Mouse (Mus musculus) midbrain, embryonic 16.5 days (tissue): ENCODE measurements around the gene Mta1. TPM values are rescaled to one million over a fixed set of nuclear protein-coding genes. Genes with fewer than 3 reads are reported as not detected.

Source experiments
- ATAC-seq: fragments of 200-750 bp; cut with Nextera tagmentation; 2 replicates; pipeline ENCODE4 v1.8.0; 2017; ENCODE audit warnings: moderate TSS enrichment
- H3K27ac ChIP-seq: fragments of 300-500 bp; sonication (generic); 2 replicates; pipeline ENCODE4 v1.5.1; 2014; ENCODE audit warnings: mild to moderate bottlenecking, low read length, mixed read lengths
- H3K27me3 ChIP-seq: fragments of 300-500 bp; sonication (generic); 2 replicates; pipeline ENCODE4 v1.6.1; 2014; ENCODE audit warnings: low read depth, low read length, mixed read lengths; ENCODE audit not compliant: control insufficient read depth, insufficient read depth
- H3K36me3 ChIP-seq: fragments of 300-500 bp; sonication (generic); 2 replicates; pipeline ENCODE4 v1.6.1; 2014; ENCODE audit warnings: mild to moderate bottlenecking, low read length, moderate library complexity, mixed read lengths; ENCODE audit not compliant: control insufficient read depth, insufficient read depth
- H3K4me1 ChIP-seq: fragments of 300-500 bp; sonication (generic); 2 replicates; pipeline ENCODE4 v1.6.1; 2014; ENCODE audit warnings: mild to moderate bottlenecking, low read length, mixed read lengths; ENCODE audit not compliant: control insufficient read depth, insufficient read depth
- H3K4me2 ChIP-seq: fragments of 300-500 bp; sonication (generic); 2 replicates; pipeline ENCODE4 v1.6.1; 2014; ENCODE audit warnings: mild to moderate bottlenecking, low read length, mixed read lengths
- H3K4me3 ChIP-seq: fragments of 300-500 bp; sonication (generic); 2 replicates; pipeline ENCODE4 v1.5.1; 2014; ENCODE audit warnings: low read depth, mild to moderate bottlenecking, low read length, moderate library complexity, mixed read lengths
- H3K9ac ChIP-seq: fragments of 300-500 bp; sonication (generic); 2 replicates; pipeline ENCODE4 v1.6.1; 2014; ENCODE audit warnings: low read depth, low read length, mixed read lengths
- H3K9me3 ChIP-seq: fragments of 300-500 bp; sonication (generic); replicated peaks from 2 replicates; pipeline ENCODE4 v1.6.1; 2014; ENCODE audit warnings: mild to moderate bottlenecking, low read length, mixed read lengths; ENCODE audit not compliant: control insufficient read depth, poor library complexity, severe bottlenecking
- WGBS: fragments of 180-500 bp; shearing (Covaris S2); extraction: QIAGEN DNeasy Blood & Tissue Kit; methylation state at CpG from one replicate; pipeline ENCODE4 v1.1.7; 2014; 5-methylcytosine and 5-hydroxymethylcytosine counted together
- polyA plus RNA-seq: library from polyadenylated mRNA; unstranded; fragments of >200 nt; fragmentation: Nextera tagmentation; extraction: Ambion mirVana; gene quantifications from 2 replicates; pipeline ENCODE4 v1.2.1, GENCODE M21; 2015

The Mta1 gene
- polyA plus RNA-seq, 1 experiment from 2014 or later: 14.4 TPM

DNA sequence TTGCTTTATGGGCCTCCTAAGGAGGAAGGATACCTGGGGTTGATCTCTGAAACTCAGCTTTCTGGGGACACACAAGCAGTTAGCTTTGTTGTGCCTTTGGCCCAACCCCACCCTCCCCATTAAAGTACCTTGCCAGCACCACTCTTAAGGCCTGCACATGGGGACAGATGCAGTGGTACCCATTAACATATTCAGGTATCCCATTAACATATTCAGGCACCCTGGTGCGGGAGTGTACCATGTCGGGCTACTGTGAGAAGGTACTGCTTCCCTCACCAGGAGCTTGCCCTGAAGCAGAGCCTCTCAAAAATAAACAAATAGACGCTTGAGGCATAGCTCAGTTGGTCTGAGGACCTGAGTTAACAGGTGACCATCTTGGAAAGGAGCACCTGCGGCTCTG is 10.1 kb upstream of the Mta1 start:
- WGBS: 53% methylated on average over 4 of the region's 4 CpGs

GRCm38 (mm10) chr12:113089107-113089506 is 9.0 kb upstream of the Mta1 start:
- WGBS: 89% methylated on average over 6 of the region's 6 CpGs
- H3K9ac ChIP-seq: no peak overlapping the region
- no peaks in the 10 kb centered on the region for H3K36me3 ChIP-seq
- H3K9me3 ChIP-seq: no peaks in the 10 kb centered on the region
- no peak overlapping the region for H3K4me2 ChIP-seq
- H3K27me3 ChIP-seq: no peaks in the 10 kb centered on the region
- no peak overlapping the region for H3K4me3 ChIP-seq
- ATAC-seq: no peak
- H3K4me1 ChIP-seq: no peaks in the 10 kb centered on the region
- no peak overlapping the region for H3K27ac ChIP-seq

More for the DNA sequence above, 10.1 kb upstream of the Mta1 start:
- Histone ChIP-seq H3K4me2 (no peak overlapping the region), H3K36me3 (no peaks in the 10 kb centered on the region), H3K4me3 (no peak overlapping the region), H3K27me3 (no peaks in the 10 kb centered on the region), H3K4me1 (no peaks in the 10 kb centered on the region), H3K9me3 (no peaks in the 10 kb centered on the region), H3K27ac (no peak overlapping the region), H3K9ac (no peak overlapping the region)
- ATAC-seq: no peak

- H3K27ac ChIP-seq: no peak overlapping the region
- ATAC-seq: no peak
- H3K9me3 ChIP-seq: no peaks in the 10 kb centered on the region
- no peak overlapping the region for H3K9ac ChIP-seq
- H3K36me3 ChIP-seq: no peaks in the 10 kb centered on the region
- no peak overlapping the region for H3K4me2 ChIP-seq
- H3K4me3 ChIP-seq: no peak overlapping the region
- 83% methylated on average over 17 of the region's 17 CpGs for WGBS
- no peaks in the 10 kb centered on the region for H3K27me3 ChIP-seq
- no peaks in the 10 kb centered on the region for H3K4me1 ChIP-seq
These were observed 8.0 kb upstream of the Mta1 start for GRCm38 (mm10) chr12:113090053-113090452.

GRCm38 (mm10) chr12:113097040-113097439 is 1.0 kb upstream of the Mta1 start:
- Histone ChIP-seq H3K4me1 (peaks cover 30% of the 10 kb centered on the region), H3K9me3 (no peaks in the 10 kb centered on the region), H3K36me3 (no peaks in the 10 kb centered on the region), H3K27ac (peak overlapping the region; percentile 74; the same call in 1 of the 2 replicates), H3K4me2 (peak overlapping the region; percentile 99), H3K9ac (peak overlapping the region; percentile 94), H3K4me3 (peak overlapping the region; percentile 100), H3K27me3 (no peaks in the 10 kb centered on the region)
- 86% methylated on average over 5 of the region's 5 CpGs for WGBS
- ATAC-seq: peak; percentile 7; the same call in 1 of the 2 replicates

DNA sequence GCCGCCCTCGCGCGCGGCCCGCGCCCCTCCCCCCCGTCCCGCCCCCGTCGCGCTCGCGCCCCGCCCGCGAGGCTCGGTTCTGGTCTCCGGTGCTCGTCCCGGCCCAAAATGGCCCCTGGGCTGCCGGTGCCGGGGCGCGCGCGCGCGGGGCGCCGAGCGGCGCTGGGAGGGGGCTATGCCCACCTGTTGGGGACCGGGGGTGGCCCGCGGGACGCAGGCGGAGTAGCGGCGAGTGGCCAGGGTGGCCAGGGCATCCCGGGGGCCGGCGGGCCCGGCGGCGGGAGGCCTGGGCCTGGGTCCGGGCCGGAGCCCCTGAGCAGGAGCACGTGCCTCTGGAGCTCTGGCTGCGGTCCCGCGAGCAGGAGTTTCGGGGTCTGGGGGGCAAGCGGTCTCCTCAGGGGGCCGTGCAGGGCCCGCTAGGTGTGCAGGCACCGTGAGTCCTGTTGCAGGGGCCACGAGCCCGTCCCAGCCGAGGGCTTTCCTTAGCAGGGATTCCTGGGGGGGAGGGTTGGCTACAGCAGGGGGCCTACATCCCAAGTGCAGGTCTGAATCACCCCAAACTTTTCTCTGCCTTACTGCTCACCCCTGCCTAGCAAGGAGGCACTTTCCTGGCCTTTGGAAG is 563 bp downstream of the Mta1 start:
- no peaks in the 10 kb centered on the region for H3K27me3 ChIP-seq
- H3K9ac ChIP-seq: peak overlapping the region; percentile 94
- ATAC-seq: peak; percentile 19; the same call in 1 of the 2 replicates
- H3K9me3 ChIP-seq: no peaks in the 10 kb centered on the region
- H3K36me3 ChIP-seq: no peaks in the 10 kb centered on the region
- H3K4me2 ChIP-seq: peak overlapping the region; percentile 94
- 1% methylated on average over 19 of the region's 60 CpGs for WGBS
- H3K27ac ChIP-seq: peak overlapping the region; percentile 74
- H3K4me3 ChIP-seq: peak overlapping the region; percentile 100
- H3K4me1 ChIP-seq: peaks cover 30% of the 10 kb centered on the region

GRCm38 (mm10) chr12:113099470-113100237 is 1.6 kb downstream of the Mta1 start:
- ATAC-seq: no peak
- H3K4me1 ChIP-seq: peaks cover 30% of the 10 kb centered on the region
- H3K27me3 ChIP-seq: no peaks in the 10 kb centered on the region
- WGBS: 36% methylated on average over 6 of the region's 6 CpGs
- H3K4me3 ChIP-seq: peak overlapping the region; percentile 100
- H3K4me2 ChIP-seq: peak overlapping the region; percentile 94
- H3K36me3 ChIP-seq: no peaks in the 10 kb centered on the region
- no peak overlapping the region for H3K27ac ChIP-seq
- peak overlapping the region; percentile 94 for H3K9ac ChIP-seq
- no peaks in the 10 kb centered on the region for H3K9me3 ChIP-seq

GRCm38 (mm10) chr12:113100448-113101076 is 2.5 kb downstream of the Mta1 start:
- 76% methylated on average over 5 of the region's 5 CpGs for WGBS
- Histone ChIP-seq H3K27ac (no peak overlapping the region; the same call in 1 of the 2 replicates), H3K9me3 (no peaks in the 10 kb centered on the region), H3K4me3 (no peak overlapping the region), H3K4me1 (peaks cover 30% of the 10 kb centered on the region), H3K27me3 (no peaks in the 10 kb centered on the region), H3K9ac (no peak overlapping the region), H3K4me2 (no peak overlapping the region; the same call in 1 of the 2 replicates), H3K36me3 (no peaks in the 10 kb centered on the region)
- no peak for ATAC-seq

GRCm38 (mm10) chr12:113101251-113101960 is 3.3 kb downstream of the Mta1 start:
- Histone ChIP-seq H3K4me3 (no peak overlapping the region), H3K27ac (no peak overlapping the region), H3K36me3 (no peaks in the 10 kb centered on the region), H3K9me3 (no peaks in the 10 kb centered on the region; the same call in 1 of the 2 replicates), H3K27me3 (no peaks in the 10 kb centered on the region), H3K9ac (no peak overlapping the region), H3K4me2 (no peak overlapping the region), H3K4me1 (peaks cover 30% of the 10 kb centered on the region)
- WGBS: 79% methylated on average over 9 of the region's 9 CpGs
- no peak for ATAC-seq
